Mouse (Mus musculus) ZHBTc4 (cell line): ENCODE results near the gene Cyb561d2.
"Not testable (repeated sequence)": the region's sequence is repeated elsewhere in the genome, so short reads cannot be mapped to it uniquely, and the experiment has no call there.

Experiments
- DNase-seq: peaks from one replicate; pipeline ENCODE4 v3.0.0-alpha.2; 2011; ENCODE audit warnings: low read depth, low spot score

Cyb561d2 gene

DNA sequence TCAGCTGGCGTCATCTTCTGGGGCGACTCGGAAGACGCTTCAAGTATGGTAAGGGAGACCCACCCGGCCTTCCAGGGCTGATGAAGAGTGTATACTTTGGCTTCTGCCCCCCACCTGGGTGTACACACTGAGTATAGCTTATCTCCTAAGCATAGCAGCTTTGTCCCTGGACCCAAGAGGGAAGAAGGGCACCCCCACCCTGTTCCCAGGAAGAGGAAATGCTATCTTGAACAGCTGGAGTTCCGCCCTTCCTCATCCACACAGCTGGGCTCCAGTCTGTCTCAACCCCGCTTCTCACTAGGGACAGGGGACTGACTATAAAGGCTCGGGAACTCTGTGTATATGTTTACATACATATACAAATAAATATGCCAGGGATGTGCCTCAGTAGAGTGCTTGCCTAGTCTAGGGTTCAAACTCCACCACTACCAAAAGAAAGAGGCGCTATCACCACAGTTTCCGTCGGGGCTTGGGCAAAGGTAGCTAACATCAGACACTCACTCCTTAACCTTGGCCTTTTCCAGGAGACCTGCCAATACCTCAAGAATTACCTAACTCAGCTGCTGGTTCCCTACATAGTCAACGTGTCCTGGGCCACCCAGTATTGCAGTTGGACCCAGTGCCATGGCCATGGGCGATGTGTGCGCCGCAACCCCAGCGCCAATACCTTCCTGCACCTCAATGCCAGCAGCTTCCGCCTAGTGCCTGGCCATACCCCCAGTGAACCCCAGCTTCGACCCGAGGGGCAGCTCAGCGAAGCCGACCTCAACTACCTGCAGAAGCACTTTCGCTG, 29.7 kb upstream of the Cyb561d2 start:
- no peak for DNase-seq

DNA sequence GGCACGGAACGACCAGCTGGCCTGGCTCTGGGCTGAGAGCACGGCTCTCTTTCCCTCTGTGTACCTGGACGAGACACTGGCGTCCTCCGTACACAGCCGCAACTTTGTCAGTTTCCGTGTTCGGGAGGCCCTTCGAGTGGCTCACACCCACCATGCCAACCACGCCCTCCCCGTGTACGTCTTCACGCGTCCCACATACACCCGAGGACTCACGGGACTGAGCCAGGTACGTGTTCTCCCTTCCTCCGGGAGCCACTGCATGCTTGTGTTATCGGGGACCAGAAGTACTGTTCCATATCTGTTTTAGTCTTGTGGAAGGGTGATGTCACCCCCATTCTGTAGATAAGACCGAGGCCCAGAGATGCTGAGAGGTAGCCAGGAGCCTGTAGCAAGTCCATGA, 28.9 kb upstream of the Cyb561d2 start:
- no peak for DNase-seq

DNA sequence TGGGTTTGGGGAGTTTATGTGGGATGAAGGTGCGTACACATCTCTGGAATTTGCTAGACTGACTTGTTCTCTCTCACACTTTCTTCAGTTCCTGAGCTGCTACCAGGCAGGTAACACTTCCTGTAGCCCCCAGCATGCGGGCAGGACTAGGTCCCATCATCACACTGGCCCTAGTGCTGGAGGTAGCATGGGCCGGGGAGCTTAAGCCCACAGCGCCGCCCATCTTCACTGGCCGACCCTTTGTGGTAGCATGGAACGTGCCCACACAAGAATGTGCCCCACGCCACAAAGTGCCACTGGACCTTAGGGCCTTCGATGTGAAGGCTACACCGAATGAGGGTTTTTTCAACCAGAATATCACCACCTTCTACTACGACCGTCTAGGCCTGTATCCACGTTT, 28.0 kb upstream of the Cyb561d2 start:
- DNase-seq: no peak

- no peak for DNase-seq
Observed at GRCm38 (mm10) chr9:107569270-107569669, 27.3 kb upstream of the Cyb561d2 start.

DNA sequence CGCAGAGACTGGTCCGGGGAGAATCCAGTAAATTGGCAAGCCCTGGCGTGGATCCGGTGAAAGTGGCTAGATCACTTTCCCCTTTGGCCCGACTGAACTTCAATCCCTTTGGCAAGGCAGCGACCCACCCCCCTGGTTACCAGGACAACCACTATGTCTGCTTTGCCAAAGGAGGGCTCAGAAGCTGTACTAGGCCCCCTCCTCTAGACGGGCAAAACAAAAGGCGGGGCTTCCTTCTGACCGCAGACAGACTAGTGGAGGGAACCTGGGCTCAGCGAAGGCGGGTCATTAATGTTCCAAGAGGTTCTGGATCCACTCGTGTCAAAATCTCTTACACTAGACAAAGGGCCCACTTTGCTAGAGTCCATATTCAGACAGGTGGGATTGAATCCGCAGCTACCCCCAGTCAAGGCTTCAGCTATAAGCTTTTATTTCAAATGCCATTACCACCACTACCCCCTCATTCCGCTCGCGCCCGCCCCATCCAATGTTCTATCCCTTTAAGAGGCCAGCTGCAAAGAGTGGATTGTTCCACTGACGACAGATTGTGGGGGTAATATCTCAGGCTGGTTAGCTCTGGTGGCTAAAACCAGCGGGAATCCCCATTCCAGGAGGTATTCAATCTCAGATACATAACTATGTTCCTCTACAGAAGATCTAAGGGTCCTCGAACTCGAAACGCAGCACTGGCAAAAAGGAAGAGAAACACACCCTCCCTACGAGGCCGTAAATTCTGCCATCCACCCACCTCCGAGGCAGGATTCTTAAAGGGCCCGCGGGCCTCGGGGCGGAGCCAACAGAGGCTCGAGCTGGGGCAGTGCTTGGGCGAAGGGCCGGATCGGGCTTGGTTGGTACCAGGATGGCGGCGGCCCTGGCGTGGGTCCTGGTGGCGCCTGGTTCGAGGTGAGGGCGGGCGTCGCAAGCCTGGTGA, 26.6 kb upstream of the Cyb561d2 start:
- peak; percentile 95 for DNase-seq

GRCm38 (mm10) chr9:107567702-107568319, 25.8 kb upstream of the Cyb561d2 start, which contains the start of gene Hyal2:
Gene Hyal2, plus strand, starts transcription at chr9:107567945.
- DNase-seq: no peak

GRCm38 (mm10) chr9:107566855-107567254, 24.9 kb upstream of the Cyb561d2 start:
- no peak for DNase-seq

DNA sequence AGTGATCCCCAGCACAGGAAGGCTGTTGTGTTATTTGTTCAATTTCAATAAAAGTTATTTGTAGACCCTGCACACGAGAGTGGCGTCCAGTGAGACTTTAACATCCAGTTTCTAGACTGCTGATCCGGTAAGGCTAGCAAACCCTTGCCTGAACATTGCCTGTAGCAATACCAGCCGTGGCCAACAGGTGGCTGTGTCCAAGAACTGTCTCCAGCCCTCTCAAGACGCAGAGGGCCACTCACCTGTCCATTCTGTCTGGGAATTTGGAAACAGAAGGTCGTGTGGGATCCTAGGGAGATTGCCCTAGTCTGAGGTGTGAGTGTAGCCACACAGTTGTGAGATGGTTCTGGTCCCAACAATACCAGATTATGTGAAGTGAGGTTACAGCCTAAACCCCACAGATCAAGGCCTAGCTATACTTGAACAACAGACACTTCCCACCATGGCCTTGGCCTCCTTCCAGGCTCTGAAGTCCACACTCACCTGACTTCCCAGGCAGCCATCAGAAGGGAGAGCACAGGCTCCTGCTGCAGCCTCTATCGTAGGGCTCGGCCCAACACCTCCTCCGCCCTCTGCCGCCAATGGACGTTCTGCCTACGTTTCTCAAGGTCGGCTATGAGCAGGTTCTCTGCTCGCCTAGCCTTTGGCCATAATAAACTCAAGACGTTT, 24.2 kb upstream of the Cyb561d2 start:
- peak; percentile 78 for DNase-seq

- not testable (repeated sequence) for DNase-seq
Observed at GRCm38 (mm10) chr9:107565556-107565955, 23.6 kb upstream of the Cyb561d2 start.

DNA sequence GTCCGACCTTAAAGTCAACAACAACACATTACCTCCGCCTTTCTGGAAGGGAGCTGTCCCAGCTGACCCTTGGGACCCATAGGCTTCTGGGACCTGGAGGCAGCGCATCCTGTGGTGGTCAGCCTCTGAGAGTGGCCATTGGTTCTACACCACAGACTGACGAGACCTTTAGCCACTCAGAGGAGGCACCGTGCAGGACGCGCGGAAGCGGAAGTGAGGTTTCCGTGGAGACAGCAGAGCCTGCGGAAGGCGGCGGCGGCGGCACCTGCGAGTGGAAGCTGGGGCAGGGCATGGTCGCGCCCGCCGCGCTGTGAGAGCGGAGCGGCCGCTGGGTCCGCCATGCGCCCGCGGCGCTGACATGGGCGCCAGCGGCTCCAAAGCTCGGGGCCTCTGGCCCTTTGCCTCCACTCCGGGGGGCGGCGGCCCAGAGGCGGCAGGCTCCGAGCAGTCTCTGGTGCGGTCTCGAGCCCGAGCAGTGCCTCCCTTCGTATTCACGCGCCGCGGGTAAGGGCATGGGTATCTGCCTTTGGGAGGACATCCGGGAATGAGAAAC, 21.1 kb upstream of the Cyb561d2 start, which contains the start of gene Tusc2:
Gene Tusc2 (plus strand): TSS at position 227 of the 553 bp plus-strand sequence.
- peak; percentile 96 for DNase-seq

- DNase-seq: no peak
Observed at GRCm38 (mm10) chr9:107556346-107556745, 14.4 kb upstream of the Cyb561d2 start.

DNA sequence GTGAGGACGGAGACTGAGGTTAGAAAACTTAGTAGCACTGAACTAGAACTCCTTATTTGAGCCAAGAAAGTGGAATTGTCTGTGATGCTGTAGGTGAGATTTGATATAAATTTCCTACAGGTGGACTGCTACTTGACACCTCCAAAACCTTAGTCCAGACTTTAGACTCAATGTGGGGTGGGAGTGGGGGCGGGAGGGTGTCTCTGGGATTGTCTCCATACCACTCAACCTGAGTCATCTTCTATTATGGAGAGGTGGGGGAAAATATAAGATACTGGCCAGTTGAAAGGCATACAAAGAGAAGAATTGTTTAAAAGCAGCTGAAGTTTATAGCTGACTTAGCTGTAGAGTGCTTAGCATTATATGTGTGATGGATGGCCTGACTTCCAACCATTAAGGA, 13.7 kb upstream of the Cyb561d2 start:
- DNase-seq: no peak

DNA sequence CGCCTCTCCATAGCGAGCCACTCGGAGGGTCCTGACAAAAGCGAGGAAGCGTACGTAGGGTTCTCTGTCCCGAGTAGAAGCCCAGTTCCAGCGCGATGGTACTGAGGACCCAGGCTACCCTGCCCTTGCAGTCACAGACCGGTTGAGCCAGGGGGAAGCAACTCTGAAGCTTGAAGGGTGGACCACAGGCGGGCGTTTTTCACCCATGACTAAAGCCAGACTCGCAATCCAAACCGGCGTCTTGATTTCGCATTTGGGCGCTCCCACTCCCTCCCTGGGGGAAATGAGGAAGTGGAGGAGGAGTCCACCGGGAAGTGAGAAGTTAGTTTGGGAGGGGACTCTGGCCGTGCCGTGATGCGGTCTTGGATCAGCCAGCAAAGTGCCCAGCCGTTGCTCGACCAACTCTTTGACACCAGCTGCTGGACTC, 13.1 kb upstream of the Cyb561d2 start:
- DNase-seq: peak; percentile 82

- peak; percentile 99 for DNase-seq
Observed at GRCm38 (mm10) chr9:107554319-107554825, 12.4 kb upstream of the Cyb561d2 start.

GRCm38 (mm10) chr9:107553541-107554318, 11.7 kb upstream of the Cyb561d2 start:
- no peak for DNase-seq

DNA sequence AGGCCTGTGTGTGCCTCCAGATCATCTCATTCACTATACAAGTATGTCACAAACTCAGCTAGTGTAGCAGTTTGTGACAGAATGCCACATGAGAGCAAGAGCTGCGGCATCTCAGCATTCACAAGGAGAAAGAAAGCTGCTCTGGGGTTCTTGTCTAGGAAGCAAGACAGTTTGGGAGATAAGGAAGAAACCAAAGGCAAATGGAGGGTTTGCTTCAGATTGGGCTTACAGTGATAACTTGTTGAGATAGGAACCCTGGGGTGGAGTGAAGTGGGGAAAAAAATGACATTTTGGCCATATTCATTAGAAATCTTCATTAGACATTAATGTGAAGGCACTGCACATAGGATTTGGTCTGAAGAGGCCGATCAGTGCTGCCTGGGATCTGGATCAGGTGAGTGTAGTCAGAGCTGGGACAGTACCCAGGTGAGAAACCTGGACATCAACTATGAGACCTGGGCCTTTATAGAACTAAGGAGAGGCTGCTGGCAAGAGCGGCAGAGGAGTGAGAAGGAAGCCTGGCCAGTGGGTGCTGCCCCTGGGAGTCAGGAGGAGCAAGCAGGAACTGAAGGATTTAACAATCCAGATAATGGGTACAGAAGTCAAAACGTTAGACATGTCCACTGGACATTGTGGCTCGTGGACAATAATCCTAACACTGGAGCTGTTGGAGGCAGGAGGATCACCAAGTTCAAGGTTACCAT, 10.8 kb upstream of the Cyb561d2 start:
- no peak for DNase-seq

- no peak for DNase-seq
Observed at GRCm38 (mm10) chr9:107551890-107552355, 9.9 kb upstream of the Cyb561d2 start.

DNA sequence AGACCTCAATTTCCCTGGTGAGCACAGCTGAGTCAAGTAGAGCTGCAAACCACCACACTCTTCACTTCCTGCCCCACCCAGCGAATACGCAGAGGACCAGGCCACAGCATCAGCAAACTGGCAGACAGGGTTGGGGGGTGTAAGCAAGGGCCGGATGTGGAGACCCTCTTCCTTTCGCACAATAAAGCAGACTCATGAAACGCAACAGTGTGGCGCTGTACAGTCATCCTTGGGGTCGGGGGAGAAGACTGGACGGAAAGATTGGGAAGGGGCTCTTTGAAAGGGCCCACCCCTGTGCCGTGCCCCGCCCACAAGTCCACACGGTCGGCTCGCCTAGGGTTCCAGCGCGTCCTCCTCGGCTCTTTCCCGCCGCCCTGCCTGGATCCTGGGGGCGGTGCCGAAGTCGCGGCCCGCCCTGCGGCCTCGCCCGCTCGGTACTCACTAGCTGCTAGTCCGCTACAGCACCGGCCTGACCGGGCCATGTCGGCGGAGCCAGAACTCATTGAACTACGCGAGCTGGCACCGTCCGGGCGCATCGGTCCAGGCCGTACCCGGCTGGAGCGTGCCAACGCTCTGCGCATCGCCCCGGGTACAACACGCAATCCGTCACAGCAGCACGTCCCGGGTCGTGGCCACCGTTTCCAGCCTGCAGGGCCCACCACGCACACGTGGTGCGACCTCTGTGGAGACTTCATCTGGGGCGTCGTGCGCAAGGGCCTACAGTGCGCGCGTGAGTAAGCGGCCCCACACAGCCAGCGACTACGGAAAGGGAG, 9.3 kb upstream of the Cyb561d2 start, which contains the start of gene Rassf1:
Gene Rassf1 (plus strand): TSS at position 439 of the 773 bp plus-strand sequence.
- DNase-seq: peak; percentile 63
